Mouse (Mus musculus): ENCODE measurements around the gene Fbxl20. TPM values are rescaled to one million over a fixed set of nuclear protein-coding genes. Genes with fewer than 3 reads are reported as not detected.

Gene Fbxl20
- polyA plus RNA-seq, 1 experiment from 2014 or later, result 23.4 TPM

DNA sequence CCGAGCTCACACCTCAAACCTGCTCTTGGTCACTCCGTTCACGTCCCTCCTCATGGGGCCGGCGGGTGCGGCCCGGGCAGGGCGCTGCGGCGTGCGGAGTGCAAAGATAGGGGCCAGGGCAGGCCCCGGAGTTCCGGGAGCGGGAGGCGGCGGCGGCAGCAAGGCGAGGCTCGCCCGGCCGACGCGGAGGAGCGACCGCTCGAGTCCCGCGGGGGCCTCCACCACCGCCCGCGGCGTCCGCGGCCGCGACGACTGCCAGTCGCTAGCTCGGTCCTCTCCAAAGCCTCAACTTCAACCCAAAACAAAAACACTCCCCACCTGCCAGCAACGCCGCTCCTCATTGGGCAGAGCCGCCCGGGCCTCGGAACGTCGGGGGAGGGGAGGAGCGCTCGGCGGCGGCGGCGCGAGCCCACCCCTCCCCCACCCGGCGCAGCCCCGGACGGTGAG lies 876 bp downstream of the Fbxl20 start:
- ATAC-seq (ENCODE audit: low FRiP score), result peak; percentile 88
- Histone ChIP-seq H3K4me1 (ENCODE audit: control insufficient read depth, insufficient read depth, low read length) (peaks cover 4% of the 10 kb centered on the region; the same call in 1 of the 2 replicates), H3K36me3 (ENCODE audit: control insufficient read depth, insufficient read depth, low read length) (no peaks in the 10 kb centered on the region), H3K27me3 (ENCODE audit: control insufficient read depth, insufficient read depth, low read length) (no peaks in the 10 kb centered on the region), H3K27ac (ENCODE audit: low read depth, low read length) (peak overlapping the region; percentile 84), H3K4me3 (ENCODE audit: low read depth, low read length) (peak overlapping the region; percentile 87), H3K4me2 (peak overlapping the region; percentile 97), H3K9ac (ENCODE audit: low read length) (peak overlapping the region; percentile 81), H3K9me3 (ENCODE audit: control insufficient read depth, low read length) (no peaks in the 10 kb centered on the region)
- whole genome bisulfite sequencing, result under 1% methylated on average over 43 of the region's 57 CpGs
- peak; percentile 100 for DNase-seq (ENCODE audit: low spot score, missing footprints)

GRCm38 (mm10) chr11:98148551-98149301 lies 1.5 kb downstream of the Fbxl20 start:
- no peaks in the 10 kb centered on the region for H3K9me3 ChIP-seq (ENCODE audit: control insufficient read depth, low read length)
- ATAC-seq (ENCODE audit: low FRiP score) (peak; percentile 36), DNase-seq (ENCODE audit: low spot score, missing footprints) (peak; percentile 95)
- H3K9ac ChIP-seq (ENCODE audit: low read length), result peak overlapping the region; percentile 81
- peak overlapping the region; percentile 87 for H3K4me3 ChIP-seq (ENCODE audit: low read depth, low read length)
- peak overlapping the region; percentile 97 for H3K4me2 ChIP-seq
- H3K4me1 ChIP-seq (ENCODE audit: control insufficient read depth, insufficient read depth, low read length), result peaks cover 4% of the 10 kb centered on the region; the same call in 1 of the 2 replicates
- WGBS, result 2% methylated on average over 45 of the region's 45 CpGs
- H3K36me3 ChIP-seq (ENCODE audit: control insufficient read depth, insufficient read depth, low read length), result no peaks in the 10 kb centered on the region
- H3K27ac ChIP-seq (ENCODE audit: low read depth, low read length), result peak overlapping the region; percentile 84
- H3K27me3 ChIP-seq (ENCODE audit: control insufficient read depth, insufficient read depth, low read length), result no peaks in the 10 kb centered on the region

- Histone ChIP-seq H3K4me3 (ENCODE audit: low read depth, low read length) (no peak overlapping the region), H3K9ac (ENCODE audit: low read length) (no peak overlapping the region), H3K4me1 (ENCODE audit: control insufficient read depth, insufficient read depth, low read length) (peaks cover 4% of the 10 kb centered on the region; the same call in 1 of the 2 replicates), H3K9me3 (ENCODE audit: control insufficient read depth, low read length) (no peaks in the 10 kb centered on the region), H3K27ac (ENCODE audit: low read depth, low read length) (no peak overlapping the region), H3K27me3 (ENCODE audit: control insufficient read depth, insufficient read depth, low read length) (no peaks in the 10 kb centered on the region), H3K4me2 (no peak overlapping the region), H3K36me3 (ENCODE audit: control insufficient read depth, insufficient read depth, low read length) (no peaks in the 10 kb centered on the region)
- 82% methylated on average over 7 of the region's 7 CpGs for WGBS
- no peak for ATAC-seq (ENCODE audit: low FRiP score)
- peak; percentile 74 for DNase-seq (ENCODE audit: low spot score, missing footprints)
Observed at GRCm38 (mm10) chr11:98145856-98146255, 4.3 kb downstream of the Fbxl20 start.

DNA sequence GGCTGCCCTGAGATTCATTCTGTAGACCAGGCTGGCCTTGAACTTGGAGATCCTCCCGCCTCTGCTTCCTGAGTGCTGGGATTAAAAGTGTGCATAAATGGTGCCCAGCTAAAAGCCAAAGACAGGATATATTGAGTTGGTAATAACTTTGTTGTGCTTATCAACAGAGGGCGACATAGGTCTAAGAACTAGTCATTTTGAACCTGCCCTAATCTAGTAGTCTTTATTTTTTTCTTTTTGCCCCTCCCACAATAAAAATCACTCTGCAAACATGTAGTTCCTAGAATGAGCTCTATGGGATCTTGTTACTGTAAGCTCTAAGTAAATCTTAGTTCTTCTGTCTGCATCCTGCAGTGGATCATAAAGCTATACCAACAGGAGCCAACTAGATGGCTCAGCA lies 7.7 kb downstream of the Fbxl20 start:
- WGBS, result 92% methylated on average over 2 of the region's 2 CpGs
- Histone ChIP-seq H3K4me2 (no peak overlapping the region), H3K9ac (ENCODE audit: low read length) (no peak overlapping the region), H3K9me3 (ENCODE audit: control insufficient read depth, low read length) (no peaks in the 10 kb centered on the region), H3K27me3 (ENCODE audit: control insufficient read depth, insufficient read depth, low read length) (no peaks in the 10 kb centered on the region), H3K4me1 (ENCODE audit: control insufficient read depth, insufficient read depth, low read length) (peaks cover under 1% of the 10 kb centered on the region; the same call in 1 of the 2 replicates), H3K4me3 (ENCODE audit: low read depth, low read length) (no peak overlapping the region), H3K36me3 (ENCODE audit: control insufficient read depth, insufficient read depth, low read length) (no peaks in the 10 kb centered on the region), H3K27ac (ENCODE audit: low read depth, low read length) (no peak overlapping the region)
- ATAC-seq (ENCODE audit: low FRiP score), result no peak
- DNase-seq (ENCODE audit: low spot score, missing footprints), result peak; percentile 37

DNA sequence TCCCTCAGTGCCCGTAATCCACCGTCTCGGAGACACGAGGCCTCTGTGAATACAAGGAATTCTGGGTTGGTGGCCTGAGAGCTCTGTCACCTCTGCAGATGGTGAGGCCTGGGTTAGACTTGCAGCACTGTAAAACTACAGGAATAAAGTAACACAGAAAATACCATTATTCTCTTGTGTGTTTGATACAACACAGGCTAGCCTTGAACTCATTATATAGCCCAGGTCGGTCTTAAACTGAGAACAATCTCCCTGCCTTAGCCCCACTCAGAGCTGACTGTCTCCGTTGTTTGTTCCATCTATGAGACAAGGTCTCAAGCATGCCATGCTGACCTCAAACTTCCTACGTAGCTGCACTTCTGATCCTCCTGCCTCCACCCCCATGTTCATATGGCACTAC lies 11.3 kb downstream of the Fbxl20 start:
- DNase-seq (ENCODE audit: low spot score, missing footprints) (no peak), ATAC-seq (ENCODE audit: low FRiP score) (no peak)
- H3K9ac ChIP-seq (ENCODE audit: low read length), result no peak overlapping the region
- 88% methylated on average over 7 of the region's 7 CpGs for WGBS
- H3K9me3 ChIP-seq (ENCODE audit: control insufficient read depth, low read length), result no peaks in the 10 kb centered on the region
- no peaks in the 10 kb centered on the region for H3K36me3 ChIP-seq (ENCODE audit: control insufficient read depth, insufficient read depth, low read length)
- no peak overlapping the region for H3K4me2 ChIP-seq
- H3K4me1 ChIP-seq (ENCODE audit: control insufficient read depth, insufficient read depth, low read length), result no peaks in the 10 kb centered on the region
- no peak overlapping the region for H3K4me3 ChIP-seq (ENCODE audit: low read depth, low read length)
- no peaks in the 10 kb centered on the region for H3K27me3 ChIP-seq (ENCODE audit: control insufficient read depth, insufficient read depth, low read length)
- no peak overlapping the region for H3K27ac ChIP-seq (ENCODE audit: low read depth, low read length)

DNA sequence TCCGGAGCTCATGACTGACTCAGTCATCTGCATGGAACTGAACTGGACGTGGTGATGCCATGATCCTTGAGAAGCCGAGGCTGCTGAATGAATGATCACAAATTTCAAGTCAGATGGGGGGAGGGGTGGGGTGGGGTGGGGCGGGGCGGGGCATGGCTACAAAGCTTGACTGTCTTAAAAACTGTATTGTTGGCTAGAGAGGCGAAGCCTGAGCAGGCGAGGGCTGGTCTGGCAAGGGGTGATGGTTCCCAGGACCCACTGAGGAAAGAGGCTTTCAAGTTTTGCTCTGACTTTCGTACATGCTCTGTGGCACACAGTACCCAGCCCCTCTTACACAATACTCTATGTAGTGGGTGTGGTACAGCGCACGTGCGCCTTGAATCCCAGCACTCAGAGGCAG lies 12.4 kb downstream of the Fbxl20 start:
- DNase-seq (ENCODE audit: low spot score, missing footprints), result no peak
- 93% methylated on average over 11 of the region's 11 CpGs for WGBS
- ATAC-seq (ENCODE audit: low FRiP score), result no peak

GRCm38 (mm10) chr11:98134951-98135350 lies 15.3 kb downstream of the Fbxl20 start:
- Histone ChIP-seq H3K4me1 (ENCODE audit: control insufficient read depth, insufficient read depth, low read length) (no peaks in the 10 kb centered on the region), H3K4me2 (no peak overlapping the region), H3K27ac (ENCODE audit: low read depth, low read length) (no peak overlapping the region), H3K4me3 (ENCODE audit: low read depth, low read length) (no peak overlapping the region), H3K9ac (ENCODE audit: low read length) (no peak overlapping the region), H3K9me3 (ENCODE audit: control insufficient read depth, low read length) (no peaks in the 10 kb centered on the region), H3K36me3 (ENCODE audit: control insufficient read depth, insufficient read depth, low read length) (no peaks in the 10 kb centered on the region), H3K27me3 (ENCODE audit: control insufficient read depth, insufficient read depth, low read length) (no peaks in the 10 kb centered on the region)
- 81% methylated on average over 4 of the region's 4 CpGs for WGBS
- DNase-seq (ENCODE audit: low spot score, missing footprints) (no peak), ATAC-seq (ENCODE audit: low FRiP score) (no peak)

More for the DNA sequence above, 12.4 kb downstream of the Fbxl20 start:
- H3K36me3 ChIP-seq (ENCODE audit: control insufficient read depth, insufficient read depth, low read length), result no peaks in the 10 kb centered on the region
- H3K9me3 ChIP-seq (ENCODE audit: control insufficient read depth, low read length), result no peaks in the 10 kb centered on the region
- H3K4me1 ChIP-seq (ENCODE audit: control insufficient read depth, insufficient read depth, low read length), result no peaks in the 10 kb centered on the region
- H3K27me3 ChIP-seq (ENCODE audit: control insufficient read depth, insufficient read depth, low read length), result no peaks in the 10 kb centered on the region
- H3K27ac ChIP-seq (ENCODE audit: low read depth, low read length), result no peak overlapping the region
- H3K9ac ChIP-seq (ENCODE audit: low read length), result no peak overlapping the region
- H3K4me2 ChIP-seq, result no peak overlapping the region
- H3K4me3 ChIP-seq (ENCODE audit: low read depth, low read length), result no peak overlapping the region

- Histone ChIP-seq H3K9me3 (ENCODE audit: control insufficient read depth, low read length) (no peaks in the 10 kb centered on the region), H3K4me1 (ENCODE audit: control insufficient read depth, insufficient read depth, low read length) (no peaks in the 10 kb centered on the region), H3K4me3 (ENCODE audit: low read depth, low read length) (no peak overlapping the region), H3K4me2 (no peak overlapping the region), H3K27ac (ENCODE audit: low read depth, low read length) (no peak overlapping the region), H3K27me3 (ENCODE audit: control insufficient read depth, insufficient read depth, low read length) (no peaks in the 10 kb centered on the region), H3K36me3 (ENCODE audit: control insufficient read depth, insufficient read depth, low read length) (no peaks in the 10 kb centered on the region; the same call in 1 of the 2 replicates), H3K9ac (ENCODE audit: low read length) (no peak overlapping the region)
- no peak for ATAC-seq (ENCODE audit: low FRiP score)
- 93% methylated on average over 5 of the region's 5 CpGs for WGBS
- DNase-seq (ENCODE audit: low spot score, missing footprints), result no peak
Observed at GRCm38 (mm10) chr11:98123424-98123823, 26.8 kb downstream of the Fbxl20 start.

DNA sequence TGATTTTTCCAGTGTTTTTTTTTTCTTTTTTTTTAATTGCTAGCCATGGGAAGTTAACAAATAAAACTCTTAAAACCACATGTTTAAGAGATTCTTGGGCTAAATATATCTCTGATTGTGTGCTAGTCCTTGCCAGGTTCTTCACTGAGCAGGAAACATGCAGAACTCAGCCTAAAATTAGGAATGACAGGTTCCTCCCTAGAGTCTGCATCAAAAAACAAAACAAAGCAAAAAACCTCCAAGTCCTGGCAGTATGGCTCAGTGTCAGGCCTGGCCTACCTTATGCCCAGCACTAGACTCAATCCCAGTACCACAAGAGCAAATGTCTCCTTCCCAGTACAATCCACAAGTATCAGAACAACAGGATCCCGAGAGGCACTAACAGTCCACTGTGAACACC lies 35.8 kb downstream of the Fbxl20 start:
- H3K4me3 ChIP-seq (ENCODE audit: low read depth, low read length), result no peak overlapping the region
- no peaks in the 10 kb centered on the region for H3K27me3 ChIP-seq (ENCODE audit: control insufficient read depth, insufficient read depth, low read length)
- WGBS, result 90% methylated on average over 1 of the region's 1 CpGs
- ATAC-seq (ENCODE audit: low FRiP score), result no peak
- peaks cover 5% of the 10 kb centered on the region; the same call in 1 of the 2 replicates for H3K36me3 ChIP-seq (ENCODE audit: control insufficient read depth, insufficient read depth, low read length)
- DNase-seq (ENCODE audit: low spot score, missing footprints), result no peak
- no peak overlapping the region for H3K27ac ChIP-seq (ENCODE audit: low read depth, low read length)
- no peak overlapping the region for H3K4me2 ChIP-seq
- H3K9me3 ChIP-seq (ENCODE audit: control insufficient read depth, low read length), result no peaks in the 10 kb centered on the region
- H3K4me1 ChIP-seq (ENCODE audit: control insufficient read depth, insufficient read depth, low read length), result no peaks in the 10 kb centered on the region
- no peak overlapping the region for H3K9ac ChIP-seq (ENCODE audit: low read length)
